Mouse (Mus musculus) liver, embryonic 12.5 days (tissue): ENCODE data around the gene Gpatch8. TPM values are rescaled to one million over a fixed set of nuclear protein-coding genes. Genes with fewer than 3 reads are reported as not detected.

Experiments
- ATAC-seq: fragments of 200-750 bp; cut with Nextera tagmentation; 2 replicates; pipeline ENCODE4 v1.8.0; 2017; ENCODE audit warnings: moderate number of reproducible peaks, mild to moderate bottlenecking, moderate library complexity
- H3K27ac ChIP-seq: fragments of 300-500 bp; sonication (generic); 2 replicates; pipeline ENCODE4 v1.5.1; 2016; ENCODE audit warnings: mild to moderate bottlenecking
- H3K27me3 ChIP-seq: fragments of 300-500 bp; sonication (generic); replicated peaks from 2 replicates; pipeline ENCODE4 v1.6.1; 2016; ENCODE audit warnings: mild to moderate bottlenecking, moderate library complexity
- H3K36me3 ChIP-seq: fragments of 300-500 bp; sonication (generic); 2 replicates; pipeline ENCODE4 v1.6.1; 2016; ENCODE audit warnings: mild to moderate bottlenecking, moderate library complexity
- H3K4me1 ChIP-seq: fragments of 300-500 bp; sonication (generic); 2 replicates; pipeline ENCODE4 v1.6.1; 2016
- H3K4me2 ChIP-seq: fragments of 300-500 bp; sonication (generic); 2 replicates; pipeline ENCODE4 v1.6.1; 2016; ENCODE audit warnings: mild to moderate bottlenecking, moderate library complexity
- H3K4me3 ChIP-seq: fragments of 300-500 bp; sonication (generic); 2 replicates; pipeline ENCODE4 v1.5.1; 2016; ENCODE audit warnings: mild to moderate bottlenecking, moderate library complexity
- H3K9ac ChIP-seq: fragments of 300-500 bp; sonication (generic); 2 replicates; pipeline ENCODE4 v1.6.1; 2016; ENCODE audit warnings: mild to moderate bottlenecking, moderate library complexity
- H3K9me3 ChIP-seq: fragments of 300-500 bp; sonication (generic); replicated peaks from 2 replicates; pipeline ENCODE4 v1.6.1; 2016; ENCODE audit warnings: mild to moderate bottlenecking, moderate library complexity
- WGBS: fragments of 180-500 bp; shearing (Covaris S2); methylation state at CpG from one replicate; pipeline ENCODE4 v1.1.7; 2016; ENCODE audit not compliant: insufficient replicate concordance; 5-methylcytosine and 5-hydroxymethylcytosine counted together
- polyA plus RNA-seq: library from polyadenylated mRNA; unstranded; fragments of >200 nt; fragmentation: Nextera tagmentation; extraction: Ambion mirVana; gene quantifications from 2 replicates; pipeline ENCODE4 v1.2.1, GENCODE M21; 2016

Gpatch8 gene
- polyA plus RNA-seq, 1 experiment from 2014 or later: 26.5 TPM

DNA sequence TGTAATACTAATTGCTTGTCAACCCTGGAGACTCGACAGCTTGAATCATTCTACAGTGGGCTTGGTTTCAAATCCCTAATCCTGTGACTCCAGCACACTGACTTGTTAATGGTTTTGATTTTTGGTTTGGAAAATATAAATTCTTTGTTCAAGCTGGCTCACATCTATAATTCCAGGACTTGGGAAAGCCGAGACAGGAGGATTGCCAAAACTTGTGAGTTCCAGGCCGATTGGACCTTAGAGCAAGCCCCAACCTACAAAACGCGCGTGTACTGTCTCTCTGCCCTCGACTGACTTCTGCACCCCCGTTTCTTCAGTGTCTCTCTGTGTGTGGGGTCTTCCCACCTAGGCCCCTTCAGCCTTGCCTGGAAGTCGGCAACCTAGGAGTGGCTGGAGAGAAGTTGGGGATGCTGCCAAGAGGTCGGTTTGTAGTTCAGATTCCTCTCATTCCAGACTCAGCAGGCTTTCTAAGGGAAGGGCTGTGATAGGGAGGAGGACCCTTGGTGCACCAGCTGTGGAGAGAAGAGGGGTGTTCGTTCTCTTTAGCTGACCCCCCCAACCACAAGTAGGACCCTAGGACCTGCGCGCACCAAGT, 25.9 kb upstream of the Gpatch8 start:
- H3K4me3 ChIP-seq: no peak overlapping the region
- peaks cover 16% of the 10 kb centered on the region; the same call in 1 of the 2 replicates for H3K4me1 ChIP-seq
- 31% methylated on average over 13 of the region's 13 CpGs for WGBS
- H3K27me3 ChIP-seq: peaks cover 68% of the 10 kb centered on the region
- H3K9ac ChIP-seq: no peak overlapping the region
- no peak overlapping the region for H3K27ac ChIP-seq
- ATAC-seq: no peak
- no peaks in the 10 kb centered on the region for H3K36me3 ChIP-seq
- H3K4me2 ChIP-seq: no peak overlapping the region
- H3K9me3 ChIP-seq: peaks cover 6% of the 10 kb centered on the region; the same call in 1 of the 2 replicates

DNA sequence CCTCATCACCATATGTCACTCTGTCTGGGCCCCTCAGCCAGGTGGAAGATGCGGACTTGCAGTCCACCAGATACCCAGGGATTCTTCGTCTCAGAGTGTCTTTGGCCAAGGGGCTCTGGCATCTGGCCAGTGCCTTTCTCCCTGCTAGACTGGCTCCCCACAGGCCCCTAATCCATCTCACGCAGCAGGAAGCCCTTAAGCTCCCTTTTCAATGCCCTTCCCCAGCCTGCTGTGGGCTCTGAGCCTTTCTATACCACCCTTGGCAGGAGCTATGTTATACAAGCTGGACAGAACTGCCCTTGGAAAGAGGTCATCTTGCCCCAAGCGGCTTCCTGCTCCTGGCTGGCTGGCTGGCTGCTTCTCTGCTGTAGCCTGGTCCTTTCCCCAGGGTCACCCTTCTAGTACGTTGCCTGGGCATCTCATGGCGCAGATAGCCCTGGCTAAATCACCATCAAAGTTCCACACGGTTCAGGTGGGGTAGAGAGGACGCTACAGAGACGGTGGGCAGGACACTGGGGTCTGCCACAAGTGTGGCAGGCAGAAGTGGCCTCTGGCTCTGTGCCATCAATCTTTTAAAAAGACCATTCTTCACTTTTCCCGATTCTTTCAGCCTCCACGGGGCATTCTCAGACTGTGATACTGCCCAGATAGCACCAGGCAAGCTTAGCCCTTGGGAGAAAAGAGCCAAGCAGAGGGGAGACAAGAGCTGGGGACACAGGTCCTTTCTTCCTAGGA, 25.3 kb upstream of the Gpatch8 start:
- H3K4me1 ChIP-seq: peaks cover 17% of the 10 kb centered on the region; the same call in 1 of the 2 replicates
- no peak overlapping the region for H3K4me2 ChIP-seq
- no peak overlapping the region for H3K4me3 ChIP-seq
- H3K36me3 ChIP-seq: no peaks in the 10 kb centered on the region
- H3K27me3 ChIP-seq: peaks cover 75% of the 10 kb centered on the region
- 0 out of 2 replicates have a peak, but pooled peaks cover 1% of the 10 kb centered on the region for H3K9me3 ChIP-seq
- no peak for ATAC-seq
- no peak overlapping the region for H3K9ac ChIP-seq
- WGBS: 29% methylated on average over 11 of the region's 11 CpGs
- no peak overlapping the region for H3K27ac ChIP-seq

DNA sequence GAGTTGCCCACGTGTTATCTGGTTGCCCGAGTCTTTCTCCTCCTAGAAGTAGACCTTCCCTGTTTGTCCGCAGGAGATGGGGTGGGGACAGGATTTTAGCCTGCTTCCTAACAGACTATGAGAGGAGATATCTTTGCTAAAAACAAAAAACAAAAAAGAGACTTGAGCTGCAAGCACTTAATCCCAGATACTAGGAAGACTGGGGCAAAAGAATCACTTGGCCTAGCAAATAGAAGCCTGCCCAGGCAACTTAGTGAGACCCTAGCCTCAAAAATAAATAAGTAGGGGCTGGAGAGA, 23.8 kb upstream of the Gpatch8 start:
- Histone ChIP-seq H3K27me3 (peaks cover 75% of the 10 kb centered on the region), H3K4me1 (peaks cover 17% of the 10 kb centered on the region; the same call in 1 of the 2 replicates), H3K36me3 (no peaks in the 10 kb centered on the region), H3K4me3 (no peak overlapping the region), H3K9me3 (no peaks in the 10 kb centered on the region), H3K4me2 (no peak overlapping the region), H3K9ac (no peak overlapping the region), H3K27ac (no peak overlapping the region)
- 44% methylated on average over 3 of the region's 3 CpGs for whole genome bisulfite sequencing
- no peak for ATAC-seq

DNA sequence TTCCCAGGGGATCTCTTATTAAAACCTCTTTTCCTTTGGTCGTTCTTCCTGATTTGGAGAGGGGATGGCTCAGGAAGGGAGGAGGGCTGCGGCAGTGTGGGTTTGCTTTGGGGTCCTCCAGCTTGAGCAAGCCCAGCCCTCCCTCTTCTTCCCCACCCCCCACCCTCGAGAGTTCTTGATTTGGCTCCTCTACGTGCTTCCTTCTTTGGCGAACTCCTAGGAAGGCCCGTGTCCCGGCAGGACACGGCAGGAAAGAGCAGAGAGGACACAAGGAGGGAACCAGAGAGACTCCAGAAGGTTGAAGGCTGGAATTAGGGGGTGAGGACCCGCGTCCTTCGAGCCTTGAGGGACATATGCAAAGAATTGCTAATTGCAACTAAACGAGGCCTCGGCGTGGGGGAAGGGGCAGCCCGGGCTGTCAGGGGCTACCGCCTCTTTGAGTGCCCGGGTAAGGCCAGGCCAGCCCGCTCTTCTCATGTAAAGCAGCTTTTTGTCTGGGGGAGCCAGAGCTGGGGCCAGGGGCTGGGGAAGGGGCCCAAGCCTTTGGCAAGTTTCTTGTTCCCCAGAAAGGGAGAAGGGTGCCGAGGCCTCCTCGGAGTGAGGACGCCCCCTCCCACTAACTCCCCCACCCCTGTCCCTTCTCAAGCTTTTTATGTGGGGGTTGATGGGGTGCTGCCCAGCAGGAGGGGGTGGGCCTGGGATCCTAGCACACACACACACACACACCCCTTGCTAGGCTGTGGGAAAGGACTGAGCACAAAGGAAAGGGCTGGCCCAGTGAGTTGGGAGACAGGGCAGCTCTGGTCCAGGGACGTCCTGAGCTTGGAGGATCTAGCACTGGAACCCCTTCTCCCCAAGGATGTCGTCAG, 23.2 kb upstream of the Gpatch8 start, which contains the start of gene Gm11627:
Gene Gm11627, minus strand, starts transcription at position 297 of the 869 bp plus-strand sequence.
- peaks cover 17% of the 10 kb centered on the region; the same call in 1 of the 2 replicates for H3K4me1 ChIP-seq
- no peaks in the 10 kb centered on the region for H3K9me3 ChIP-seq
- no peak for ATAC-seq
- 0 out of 2 replicates have a peak within 1 kb of the TSS, but pooled peaks have one; percentile 36 for H3K27ac ChIP-seq
- peaks cover 71% of the 10 kb centered on the region for H3K27me3 ChIP-seq
- peak within 1 kb of the TSS; percentile 25; the same call in 1 of the 2 replicates for H3K9ac ChIP-seq
- H3K4me2 ChIP-seq: peak within 1 kb of the TSS; percentile 61
- H3K36me3 ChIP-seq: no peaks in the 10 kb centered on the region
- H3K4me3 ChIP-seq: peak within 1 kb of the TSS; percentile 24
- WGBS: 21% methylated on average over 23 of the region's 23 CpGs

DNA sequence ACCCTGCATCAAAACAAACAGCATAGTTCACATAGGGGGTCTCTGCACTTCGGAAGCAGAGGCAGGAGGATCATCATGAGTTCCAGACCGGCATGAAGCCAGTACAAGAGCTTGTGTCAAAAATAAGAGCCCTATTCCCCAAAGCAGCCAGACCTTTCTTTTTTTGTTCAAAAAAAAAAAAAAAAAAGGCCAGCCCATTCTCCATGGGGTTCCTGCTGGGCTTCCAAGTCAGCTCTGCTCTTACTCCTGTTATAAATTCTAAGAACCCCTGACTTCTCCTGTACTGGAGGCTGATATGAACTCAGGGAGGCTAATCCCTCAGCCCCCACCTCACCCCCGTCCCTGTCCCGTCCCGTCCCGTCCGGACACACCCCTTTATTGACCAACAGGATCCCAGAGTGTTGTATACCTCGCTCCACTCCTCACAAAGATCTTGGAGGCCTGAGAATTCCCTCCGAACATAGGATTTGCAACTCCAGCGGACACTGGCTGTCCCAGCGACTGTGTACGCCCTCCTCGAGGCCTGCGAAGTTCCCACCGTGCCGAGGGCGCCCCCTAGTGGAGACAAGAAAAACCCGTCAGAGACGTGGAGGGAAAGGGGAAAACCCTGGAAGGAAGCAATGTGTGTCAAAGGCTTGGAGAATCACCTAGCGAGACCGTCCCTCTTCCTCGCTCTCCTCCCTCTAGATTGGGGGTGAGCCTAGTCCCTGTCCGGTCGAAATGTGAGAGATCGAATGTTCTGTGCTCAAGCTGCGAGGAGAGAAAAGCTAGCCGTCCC, 22.3 kb upstream of the Gpatch8 start:
- peaks cover 65% of the 10 kb centered on the region for H3K27me3 ChIP-seq
- H3K9me3 ChIP-seq: no peaks in the 10 kb centered on the region
- no peaks in the 10 kb centered on the region for H3K36me3 ChIP-seq
- 8% methylated on average over 27 of the region's 27 CpGs for WGBS
- peak overlapping the region; percentile 24 for H3K4me3 ChIP-seq
- peak overlapping the region; percentile 61 for H3K4me2 ChIP-seq
- peak overlapping the region; percentile 25; the same call in 1 of the 2 replicates for H3K9ac ChIP-seq
- no peak overlapping the region for H3K27ac ChIP-seq
- H3K4me1 ChIP-seq: peaks cover 17% of the 10 kb centered on the region; the same call in 1 of the 2 replicates
- peak; percentile 30; the same call in 1 of the 2 replicates for ATAC-seq

DNA sequence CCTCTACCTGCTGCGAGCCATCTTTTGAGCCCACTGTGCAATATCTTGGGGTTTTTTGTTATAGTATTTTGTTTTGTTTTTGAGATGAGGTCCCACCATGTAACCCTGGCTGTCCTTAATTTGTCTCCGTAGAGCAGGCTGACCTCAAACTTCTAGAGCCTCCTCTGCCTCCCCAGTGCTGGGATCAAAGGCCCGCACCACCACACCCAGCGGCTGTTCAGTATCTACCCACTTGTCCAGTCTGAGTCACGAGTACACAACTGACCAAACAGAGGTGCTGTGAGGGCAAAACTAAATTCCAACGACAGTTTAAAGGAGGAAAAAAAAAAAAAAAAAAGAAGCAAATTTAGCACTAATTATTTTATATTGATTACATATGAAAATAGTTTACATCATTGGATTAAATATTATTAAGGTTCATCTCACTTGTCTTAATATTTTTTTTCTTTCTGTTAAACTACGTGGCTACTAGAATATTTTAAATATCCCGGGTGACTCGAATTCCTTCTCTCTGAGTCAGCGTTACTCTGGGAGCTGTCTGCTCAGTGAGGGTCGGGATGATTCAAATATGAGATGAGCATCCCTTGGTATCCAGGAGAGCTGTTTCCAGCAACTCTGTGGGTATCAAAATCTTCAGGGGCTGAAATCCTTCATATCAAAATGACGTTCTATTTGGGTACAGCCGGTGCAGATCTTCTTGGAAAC, 20.0 kb upstream of the Gpatch8 start:
- WGBS: 64% methylated on average over 13 of the region's 13 CpGs
- no peak overlapping the region for H3K4me3 ChIP-seq

DNA sequence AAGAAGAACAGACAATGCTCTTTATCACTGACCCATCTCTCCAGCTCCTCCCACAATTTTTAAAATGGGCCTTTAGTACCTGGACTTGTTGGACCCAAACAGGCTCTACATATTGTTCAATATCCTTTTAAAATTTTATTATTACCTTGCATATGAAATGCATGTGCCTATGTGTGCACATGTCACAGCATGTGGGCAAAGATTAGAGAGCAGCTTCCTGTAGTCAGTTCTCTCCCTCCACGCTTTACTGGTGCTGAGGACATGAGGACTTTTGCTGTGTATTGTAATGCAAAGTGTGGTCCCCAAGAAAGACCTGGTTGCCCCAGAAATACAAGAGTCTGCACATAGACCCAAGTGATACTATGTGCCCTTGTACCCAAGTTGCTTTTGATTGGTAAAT, 18.8 kb upstream of the Gpatch8 start:
- no peak for ATAC-seq
- Histone ChIP-seq H3K9ac (no peak overlapping the region), H3K4me2 (no peak overlapping the region), H3K4me1 (peaks cover 17% of the 10 kb centered on the region), H3K27me3 (peaks cover 30% of the 10 kb centered on the region), H3K27ac (no peak overlapping the region), H3K36me3 (no peaks in the 10 kb centered on the region), H3K9me3 (no peaks in the 10 kb centered on the region), H3K4me3 (no peak overlapping the region)
- 46% methylated on average over 1 of the region's 1 CpGs for WGBS

More for the DNA sequence above, 20.0 kb upstream of the Gpatch8 start:
- ATAC-seq: no peak
- H3K27ac ChIP-seq: no peak overlapping the region
- H3K9ac ChIP-seq: no peak overlapping the region
- H3K4me2 ChIP-seq: no peak overlapping the region
- no peaks in the 10 kb centered on the region for H3K36me3 ChIP-seq
- H3K9me3 ChIP-seq: no peaks in the 10 kb centered on the region
- H3K4me1 ChIP-seq: peaks cover 17% of the 10 kb centered on the region
- H3K27me3 ChIP-seq: peaks cover 41% of the 10 kb centered on the region

DNA sequence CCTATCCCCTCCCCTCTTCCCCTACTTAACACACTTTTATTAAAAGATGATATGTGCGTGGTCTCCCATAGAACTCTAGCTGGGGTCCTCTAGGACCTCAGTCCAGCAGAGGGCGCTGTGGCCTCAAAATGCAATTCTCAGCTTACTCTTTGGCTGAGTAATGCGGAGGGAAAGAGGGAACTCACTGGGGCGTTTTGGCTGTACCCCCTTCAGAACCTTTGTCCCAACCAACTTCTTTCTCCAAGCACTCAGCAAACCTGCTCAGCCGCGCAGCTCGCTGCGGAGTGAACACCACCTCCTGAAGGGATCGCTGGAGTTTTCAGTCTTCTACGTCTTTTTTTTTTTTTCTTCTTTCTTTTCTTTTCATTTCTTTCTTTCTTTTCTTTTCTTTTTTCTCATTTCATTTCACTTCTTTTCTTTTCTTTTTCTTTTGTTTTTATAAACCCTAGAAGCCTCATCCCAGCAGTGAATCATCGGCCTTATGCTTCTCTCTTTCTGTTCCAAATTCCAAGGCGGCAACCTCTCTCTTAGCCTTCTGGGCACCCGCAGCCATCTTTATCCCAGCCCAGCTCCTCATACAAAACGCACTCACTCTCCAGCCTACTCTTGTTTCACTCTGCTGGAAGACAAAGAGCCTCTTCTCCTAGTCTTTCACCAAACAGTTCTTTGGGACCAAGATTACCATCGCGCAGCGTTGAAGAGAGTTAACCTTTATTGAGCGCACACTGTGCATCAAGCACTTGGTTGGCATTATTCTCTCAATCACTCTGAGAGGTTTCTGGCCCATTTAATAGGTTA, 16.9 kb upstream of the Gpatch8 start:
- peak; percentile 71 for ATAC-seq
- Histone ChIP-seq H3K4me3 (peak overlapping the region; percentile 61), H3K27ac (no peak overlapping the region)

DNA sequence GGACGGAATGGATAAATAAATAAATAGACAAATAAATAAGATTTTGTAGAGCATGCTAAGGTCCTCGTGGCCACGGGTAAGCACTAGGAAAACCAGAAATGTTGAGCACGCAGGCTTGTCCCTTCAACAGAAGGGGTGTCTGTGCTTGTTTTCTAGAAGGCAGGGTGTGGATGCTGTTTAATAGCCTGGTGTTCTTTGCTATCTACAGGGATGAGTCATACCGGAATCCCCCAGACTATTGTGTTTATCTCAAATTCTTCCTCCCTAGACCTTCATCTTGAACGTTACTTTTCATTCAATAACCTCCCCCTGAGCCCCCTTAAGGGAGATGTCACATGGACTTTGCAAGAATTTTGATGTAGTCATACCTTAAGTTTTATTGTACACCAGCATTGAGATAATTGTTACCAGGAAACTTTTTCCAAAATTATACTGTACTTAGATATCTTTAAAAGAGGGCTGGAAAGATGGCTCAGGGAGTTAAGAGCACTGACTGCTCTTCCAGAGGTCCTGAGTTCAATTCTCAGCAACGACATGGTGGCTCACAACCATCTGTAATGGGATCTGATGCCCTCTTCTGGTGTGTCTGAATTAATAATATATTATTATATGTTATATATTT, 12.7 kb upstream of the Gpatch8 start:
- 55% methylated on average over 7 of the region's 7 CpGs for WGBS
- ATAC-seq: no peak
- H3K9me3 ChIP-seq: no peaks in the 10 kb centered on the region

More for the DNA sequence above, 16.9 kb upstream of the Gpatch8 start:
- peaks cover 17% of the 10 kb centered on the region for H3K27me3 ChIP-seq
- H3K36me3 ChIP-seq: no peaks in the 10 kb centered on the region
- peak overlapping the region; percentile 75 for H3K9ac ChIP-seq
- no peaks in the 10 kb centered on the region for H3K9me3 ChIP-seq
- H3K4me1 ChIP-seq: peaks cover 8% of the 10 kb centered on the region
- peak overlapping the region; percentile 78 for H3K4me2 ChIP-seq
- 16% methylated on average over 18 of the region's 18 CpGs for WGBS

DNA sequence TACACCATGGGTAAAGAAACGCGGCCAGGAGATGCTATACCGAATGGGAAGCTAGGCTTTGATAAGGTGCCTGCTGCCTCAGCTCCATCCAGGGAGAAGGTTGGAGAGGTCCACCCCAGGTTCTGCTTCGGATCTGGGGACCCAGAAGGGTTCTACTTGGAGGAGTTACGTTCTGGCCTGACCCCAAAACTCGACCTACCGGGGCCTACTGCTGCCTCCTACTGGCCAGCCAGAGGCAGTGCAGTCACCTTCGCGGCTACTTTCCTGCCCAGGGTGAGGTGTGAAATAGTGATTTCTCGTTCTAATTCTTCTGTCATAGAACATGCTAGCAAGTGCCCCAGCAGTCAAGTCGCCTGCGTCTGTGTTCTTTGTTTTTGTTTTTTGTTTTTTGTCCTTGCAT, 12.0 kb upstream of the Gpatch8 start:
- ATAC-seq: no peak
- H3K4me1 ChIP-seq: peaks cover 21% of the 10 kb centered on the region
- no peak overlapping the region for H3K27ac ChIP-seq
- no peaks in the 10 kb centered on the region for H3K36me3 ChIP-seq
- H3K27me3 ChIP-seq: no peaks in the 10 kb centered on the region
- H3K9ac ChIP-seq: no peak overlapping the region
- H3K9me3 ChIP-seq: no peaks in the 10 kb centered on the region
- WGBS: 63% methylated on average over 12 of the region's 12 CpGs
- no peak overlapping the region for H3K4me2 ChIP-seq
- H3K4me3 ChIP-seq: no peak overlapping the region

More for the DNA sequence above, 12.7 kb upstream of the Gpatch8 start:
- H3K4me1 ChIP-seq: peaks cover 23% of the 10 kb centered on the region
- no peak overlapping the region for H3K27ac ChIP-seq
- H3K9ac ChIP-seq: no peak overlapping the region
- H3K27me3 ChIP-seq: no peaks in the 10 kb centered on the region
- no peaks in the 10 kb centered on the region for H3K36me3 ChIP-seq
- no peak overlapping the region for H3K4me2 ChIP-seq
- no peak overlapping the region for H3K4me3 ChIP-seq
